Mouse (Mus musculus) embryonic facial prominence, embryonic 10.5 days (tissue): Measurements from ENCODE around the gene Tmem200a. TPM values are rescaled to one million over a fixed set of nuclear protein-coding genes. Genes with fewer than 3 reads are reported as not detected.

ENCODE experiments used
- DNase-seq: peaks from one replicate; pipeline ENCODE4 v3.0.0-alpha.2; 2017; ENCODE audit warnings: low spot score
- H3K27ac ChIP-seq: fragments of 300-500 bp; sonication (generic); replicated peaks from 2 replicates; pipeline ENCODE4 v1.5.1; 2016; ENCODE audit warnings: mild to moderate bottlenecking
- H3K27me3 ChIP-seq: fragments of 300-500 bp; sonication (generic); replicated peaks from 2 replicates; pipeline ENCODE4 v1.6.1; 2016; ENCODE audit warnings: low read depth, mild to moderate bottlenecking; ENCODE audit not compliant: poor library complexity, severe bottlenecking
- H3K36me3 ChIP-seq: fragments of 300-500 bp; sonication (generic); replicated peaks from 2 replicates; pipeline ENCODE4 v1.6.1; 2016; ENCODE audit warnings: mild to moderate bottlenecking, moderate library complexity
- H3K4me1 ChIP-seq: fragments of 300-500 bp; sonication (generic); 2 replicates; pipeline ENCODE4 v1.6.1; 2016
- H3K4me3 ChIP-seq: fragments of 300-500 bp; sonication (generic); 2 replicates; pipeline ENCODE4 v1.5.1; 2016; ENCODE audit warnings: mild to moderate bottlenecking, moderate library complexity
- H3K9me3 ChIP-seq: fragments of 300-500 bp; sonication (generic); 2 replicates; pipeline ENCODE4 v1.6.1; 2016; ENCODE audit warnings: mild to moderate bottlenecking
- WGBS: fragments of 180-500 bp; shearing (Covaris S2); methylation state at CpG from one replicate; pipeline ENCODE4 v1.1.7; 2016; 5-methylcytosine and 5-hydroxymethylcytosine counted together
- polyA plus RNA-seq: library from polyadenylated mRNA; unstranded; fragments of >200 nt; fragmentation: Nextera tagmentation; extraction: Ambion mirVana; gene quantifications from 2 replicates; pipeline ENCODE4 v1.2.1, GENCODE M21; 2016

Gene Tmem200a
- polyA plus RNA-seq, 1 experiment from 2014 or later, result 3.0 TPM

- WGBS, result 97% methylated on average over 2 of the region's 2 CpGs
- H3K9me3 ChIP-seq, result no peaks in the 10 kb centered on the region
- H3K4me3 ChIP-seq, result no peak overlapping the region
- H3K36me3 ChIP-seq, result no peaks in the 10 kb centered on the region
- H3K4me1 ChIP-seq, result no peaks in the 10 kb centered on the region
- no peak for DNase-seq
- H3K27ac ChIP-seq, result no peak overlapping the region
- no peaks in the 10 kb centered on the region for H3K27me3 ChIP-seq
Observed at GRCm38 (mm10) chr10:26051177-26051576, 27.7 kb downstream of the Tmem200a start.

GRCm38 (mm10) chr10:26034931-26035330, 43.9 kb downstream of the Tmem200a start:
- Histone ChIP-seq H3K27me3 (no peaks in the 10 kb centered on the region), H3K36me3 (no peaks in the 10 kb centered on the region), H3K4me1 (no peaks in the 10 kb centered on the region), H3K4me3 (no peak overlapping the region), H3K9me3 (no peaks in the 10 kb centered on the region), H3K27ac (no peak overlapping the region)
- DNase-seq, result no peak
- WGBS, result 85% methylated on average over 5 of the region's 5 CpGs

GRCm38 (mm10) chr10:26018740-26019139, 60.1 kb downstream of the Tmem200a start:
- H3K4me3 ChIP-seq, result no peak overlapping the region
- WGBS, result 81% methylated on average over 3 of the region's 3 CpGs
- no peak for DNase-seq
- H3K27me3 ChIP-seq, result no peaks in the 10 kb centered on the region
- no peaks in the 10 kb centered on the region for H3K4me1 ChIP-seq
- no peaks in the 10 kb centered on the region for H3K9me3 ChIP-seq
- H3K27ac ChIP-seq, result no peak overlapping the region
- no peaks in the 10 kb centered on the region for H3K36me3 ChIP-seq

GRCm38 (mm10) chr10:26014298-26014697, 64.6 kb downstream of the Tmem200a start:
- WGBS, result 65% methylated on average over 1 of the region's 1 CpGs
- Histone ChIP-seq H3K4me1 (no peaks in the 10 kb centered on the region), H3K36me3 (no peaks in the 10 kb centered on the region), H3K4me3 (no peak overlapping the region), H3K27me3 (no peaks in the 10 kb centered on the region), H3K9me3 (no peaks in the 10 kb centered on the region), H3K27ac (no peak overlapping the region)
- DNase-seq, result no peak

GRCm38 (mm10) chr10:26008948-26009347, 69.9 kb downstream of the Tmem200a start:
- 69% methylated on average over 5 of the region's 5 CpGs for WGBS
- no peak overlapping the region for H3K27ac ChIP-seq
- no peaks in the 10 kb centered on the region for H3K36me3 ChIP-seq
- H3K4me3 ChIP-seq, result no peak overlapping the region
- no peaks in the 10 kb centered on the region for H3K27me3 ChIP-seq
- no peaks in the 10 kb centered on the region for H3K9me3 ChIP-seq
- 0 out of 2 replicates have a peak, but pooled peaks cover 2% of the 10 kb centered on the region for H3K4me1 ChIP-seq
- DNase-seq, result no peak

GRCm38 (mm10) chr10:26005471-26005870, 73.4 kb downstream of the Tmem200a start:
- no peak overlapping the region for H3K4me3 ChIP-seq
- WGBS, result 89% methylated on average over 6 of the region's 6 CpGs
- no peaks in the 10 kb centered on the region for H3K27me3 ChIP-seq
- no peak overlapping the region for H3K27ac ChIP-seq
- H3K4me1 ChIP-seq, result 0 out of 2 replicates have a peak, but pooled peaks cover 2% of the 10 kb centered on the region
- no peak for DNase-seq
- no peaks in the 10 kb centered on the region for H3K36me3 ChIP-seq
- H3K9me3 ChIP-seq, result no peaks in the 10 kb centered on the region

GRCm38 (mm10) chr10:26000893-26001292, 78.0 kb downstream of the Tmem200a start:
- H3K9me3 ChIP-seq, result no peaks in the 10 kb centered on the region
- H3K4me3 ChIP-seq, result no peak overlapping the region
- no peaks in the 10 kb centered on the region for H3K27me3 ChIP-seq
- no peak for DNase-seq
- H3K27ac ChIP-seq, result no peak overlapping the region
- H3K36me3 ChIP-seq, result no peaks in the 10 kb centered on the region
- H3K4me1 ChIP-seq, result no peaks in the 10 kb centered on the region
- 92% methylated on average over 2 of the region's 2 CpGs for WGBS

- H3K27me3 ChIP-seq, result no peaks in the 10 kb centered on the region
- H3K4me3 ChIP-seq, result no peak overlapping the region
- no peaks in the 10 kb centered on the region for H3K36me3 ChIP-seq
- WGBS, result 88% methylated on average over 5 of the region's 5 CpGs
- no peak overlapping the region for H3K27ac ChIP-seq
- no peaks in the 10 kb centered on the region for H3K9me3 ChIP-seq
- no peak for DNase-seq
- H3K4me1 ChIP-seq, result no peaks in the 10 kb centered on the region
Observed at GRCm38 (mm10) chr10:25999291-25999930, 79.4 kb downstream of the Tmem200a start.

GRCm38 (mm10) chr10:25984056-25984455, 94.8 kb downstream of the Tmem200a start:
- no peak overlapping the region for H3K4me3 ChIP-seq
- H3K36me3 ChIP-seq, result no peaks in the 10 kb centered on the region
- no peaks in the 10 kb centered on the region for H3K9me3 ChIP-seq
- no peaks in the 10 kb centered on the region for H3K4me1 ChIP-seq
- WGBS, result 60% methylated on average over 2 of the region's 2 CpGs
- DNase-seq, result no peak
- no peak overlapping the region for H3K27ac ChIP-seq
- H3K27me3 ChIP-seq, result no peaks in the 10 kb centered on the region

GRCm38 (mm10) chr10:25982617-25983016, 96.2 kb downstream of the Tmem200a start:
- no peaks in the 10 kb centered on the region for H3K27me3 ChIP-seq
- WGBS, result 89% methylated on average over 1 of the region's 1 CpGs
- H3K4me1 ChIP-seq, result no peaks in the 10 kb centered on the region
- no peaks in the 10 kb centered on the region for H3K36me3 ChIP-seq
- no peak overlapping the region for H3K27ac ChIP-seq
- H3K9me3 ChIP-seq, result 0 out of 2 replicates have a peak, but pooled peaks cover 2% of the 10 kb centered on the region
- no peak for DNase-seq
- no peak overlapping the region for H3K4me3 ChIP-seq

GRCm38 (mm10) chr10:25962863-25963262, 116.0 kb downstream of the Tmem200a start:
- no peaks in the 10 kb centered on the region for H3K4me1 ChIP-seq
- 73% methylated on average over 4 of the region's 4 CpGs for WGBS
- no peak overlapping the region for H3K27ac ChIP-seq
- H3K36me3 ChIP-seq, result no peaks in the 10 kb centered on the region
- H3K9me3 ChIP-seq, result no peaks in the 10 kb centered on the region
- no peaks in the 10 kb centered on the region for H3K27me3 ChIP-seq
- DNase-seq, result no peak
- no peak overlapping the region for H3K4me3 ChIP-seq

GRCm38 (mm10) chr10:25961066-25961465, 117.8 kb downstream of the Tmem200a start:
- WGBS, result 88% methylated on average over 2 of the region's 2 CpGs
- H3K4me1 ChIP-seq, result no peaks in the 10 kb centered on the region

More at GRCm38 (mm10) chr10:25961066-25961465, 117.8 kb downstream of the Tmem200a start:
- DNase-seq, result no peak
- Histone ChIP-seq H3K27ac (no peak overlapping the region), H3K9me3 (no peaks in the 10 kb centered on the region), H3K4me3 (no peak overlapping the region), H3K36me3 (no peaks in the 10 kb centered on the region), H3K27me3 (no peaks in the 10 kb centered on the region)
